Mouse (Mus musculus) heart, embryonic 11.5 days (tissue): Measurements from ENCODE around the gene Fam186a. TPM values are rescaled to one million over a fixed set of nuclear protein-coding genes. Genes with fewer than 3 reads are reported as not detected.
"Not testable (repeated sequence)": the region's sequence is repeated elsewhere in the genome, so short reads cannot be mapped to it uniquely, and the experiment has no call there.

Experiments used
- ATAC-seq: fragments of 200-750 bp; cut with Nextera tagmentation; replicated peaks from 2 replicates; pipeline ENCODE4 v1.8.0; 2017; ENCODE audit warnings: moderate library complexity; ENCODE audit not compliant: insufficient number of reproducible peaks, low FRiP score, low TSS enrichment
- H3K27ac ChIP-seq: fragments of 300-500 bp; sonication (generic); 2 replicates; pipeline ENCODE4 v1.5.1; 2014; ENCODE audit warnings: mild to moderate bottlenecking, low read depth, low read length
- H3K27me3 ChIP-seq: fragments of 300-500 bp; sonication (generic); 2 replicates; pipeline ENCODE4 v1.6.1; 2014; ENCODE audit warnings: mild to moderate bottlenecking, low read length, mixed read lengths; ENCODE audit not compliant: control insufficient read depth, insufficient read depth
- H3K36me3 ChIP-seq: fragments of 300-500 bp; sonication (generic); 2 replicates; pipeline ENCODE4 v1.6.1; 2014; ENCODE audit warnings: mild to moderate bottlenecking, low read length, moderate library complexity, mixed read lengths; ENCODE audit not compliant: control insufficient read depth, insufficient read depth
- H3K4me1 ChIP-seq: fragments of 300-500 bp; sonication (generic); 2 replicates; pipeline ENCODE4 v1.6.1; 2014; ENCODE audit warnings: low read length; ENCODE audit not compliant: control insufficient read depth, insufficient read depth
- H3K4me2 ChIP-seq: fragments of 300-500 bp; sonication (generic); 2 replicates; pipeline ENCODE4 v1.6.1; 2014; ENCODE audit warnings: mild to moderate bottlenecking, moderate library complexity
- H3K4me3 ChIP-seq: fragments of 300-500 bp; sonication (generic); 2 replicates; pipeline ENCODE4 v1.5.1; 2014; ENCODE audit warnings: low read depth, low read length
- H3K9ac ChIP-seq: fragments of 300-500 bp; sonication (generic); 2 replicates; pipeline ENCODE4 v1.6.1; 2014; ENCODE audit warnings: mild to moderate bottlenecking, low read depth, low read length, moderate library complexity
- H3K9me3 ChIP-seq: fragments of 300-500 bp; sonication (generic); replicated peaks from 2 replicates; pipeline ENCODE4 v1.6.1; 2016; ENCODE audit warnings: low read length; ENCODE audit not compliant: control insufficient read depth
- WGBS: fragments of 180-500 bp; shearing (Covaris S2); extraction: QIAGEN DNeasy Blood & Tissue Kit; methylation state at CpG from one replicate; pipeline ENCODE4 v1.1.7; 2014; ENCODE audit not compliant: insufficient replicate concordance; 5-methylcytosine and 5-hydroxymethylcytosine counted together
- polyA plus RNA-seq: library from polyadenylated mRNA; unstranded; fragments of >200 nt; fragmentation: Nextera tagmentation; extraction: Ambion mirVana; gene quantifications from 2 replicates; pipeline ENCODE4 v1.2.1, GENCODE M21; 2014

Fam186a gene
- 0.01 and 0.04 TPM in 2 replicates for polyA plus RNA-seq

DNA sequence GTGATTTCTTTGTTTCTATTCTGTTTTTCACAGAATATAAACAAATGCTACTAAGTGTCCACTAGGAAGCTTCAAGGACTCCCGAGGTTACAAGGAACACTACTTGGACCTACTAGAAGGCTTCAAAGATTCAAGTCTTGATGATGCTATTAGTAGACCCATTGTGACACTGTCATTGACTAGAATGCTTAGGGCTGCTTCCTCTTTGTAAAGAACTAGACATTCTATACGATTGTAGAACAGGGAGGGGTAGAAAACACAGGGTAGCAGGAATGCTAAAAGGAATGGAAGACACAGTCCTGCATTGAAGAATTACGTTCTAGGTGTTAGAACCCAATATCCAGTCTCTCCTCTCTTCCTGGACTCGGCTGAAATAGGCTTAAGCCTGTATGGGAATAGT lies at the start of gene Fam186a:
Gene Fam186a, minus strand, starts transcription at position 101 of the 400 bp plus-strand sequence.
- no peaks in the 10 kb centered on the region for H3K9me3 ChIP-seq
- no peak within 1 kb of the TSS for H3K27ac ChIP-seq
- no peak within 1 kb of the TSS for H3K4me2 ChIP-seq
- no peaks in the 10 kb centered on the region for H3K27me3 ChIP-seq
- no peaks in the 10 kb centered on the region for H3K36me3 ChIP-seq
- no peak within 1 kb of the TSS for H3K9ac ChIP-seq
- H3K4me3 ChIP-seq = no peak within 1 kb of the TSS
- ATAC-seq = no peak
- no peaks in the 10 kb centered on the region for H3K4me1 ChIP-seq
- 78% methylated on average over 4 of the region's 4 CpGs for WGBS

DNA sequence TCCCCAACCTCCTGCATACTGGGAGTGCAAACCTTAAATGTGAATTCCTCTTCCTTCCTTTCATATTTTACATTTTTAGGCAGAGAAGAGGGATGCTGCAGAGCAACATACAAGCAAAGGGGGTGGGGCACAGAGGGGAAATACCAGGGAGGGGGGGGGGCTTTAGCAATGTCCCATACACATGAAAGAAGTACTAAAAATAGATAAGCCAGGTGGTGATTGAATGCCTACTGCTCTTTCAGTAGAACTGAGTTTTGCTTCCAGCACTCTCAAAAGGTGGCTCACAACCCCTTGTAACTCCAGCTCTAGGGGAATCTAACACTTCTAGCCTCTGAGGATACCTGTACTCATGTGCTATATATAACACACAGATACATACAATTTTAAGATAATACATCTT lies 39.3 kb upstream of the Fam186a start:
- no peak overlapping the region for H3K4me3 ChIP-seq
- no peak for ATAC-seq
- no peaks in the 10 kb centered on the region for H3K4me1 ChIP-seq
- H3K27ac ChIP-seq = no peak overlapping the region
- H3K36me3 ChIP-seq = peaks cover 31% of the 10 kb centered on the region
- H3K4me2 ChIP-seq = no peak overlapping the region
- H3K9ac ChIP-seq = no peak overlapping the region
- H3K9me3 ChIP-seq = no peaks in the 10 kb centered on the region
- H3K27me3 ChIP-seq = no peaks in the 10 kb centered on the region

DNA sequence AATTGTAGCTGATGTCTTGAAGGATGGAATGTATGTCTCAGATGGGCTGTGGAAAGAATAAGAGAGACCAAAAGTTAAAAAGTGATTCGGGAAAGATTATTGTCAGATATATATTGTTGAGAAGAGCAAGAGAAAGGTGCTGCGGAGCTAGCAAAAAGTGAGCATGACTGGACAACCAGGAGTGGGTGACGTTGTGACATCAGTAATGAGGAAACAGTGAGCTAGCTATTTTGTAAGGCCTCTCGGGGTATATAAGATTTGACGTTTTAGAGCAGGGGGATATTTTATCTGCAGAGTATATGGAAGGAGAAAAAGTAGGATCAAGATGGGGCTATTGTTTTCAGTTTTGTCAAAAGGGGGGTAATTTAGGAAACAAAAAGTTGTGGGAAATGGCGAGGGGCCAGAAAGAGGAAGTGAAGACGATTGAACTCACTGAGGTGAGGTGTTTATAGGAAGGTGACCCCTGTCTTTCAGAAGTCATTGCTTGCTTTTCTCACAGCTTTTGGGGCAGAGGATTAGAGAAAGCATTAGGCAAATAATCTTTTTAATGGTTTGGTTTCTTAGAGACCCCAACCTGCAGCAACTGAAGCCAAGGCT lies 37.9 kb upstream of the Fam186a start:
- Histone ChIP-seq H3K36me3 (peaks cover 31% of the 10 kb centered on the region), H3K4me3 (no peak overlapping the region), H3K27me3 (no peaks in the 10 kb centered on the region), H3K27ac (no peak overlapping the region), H3K4me2 (no peak overlapping the region), H3K4me1 (no peaks in the 10 kb centered on the region), H3K9me3 (no peaks in the 10 kb centered on the region), H3K9ac (no peak overlapping the region)
- no peak for ATAC-seq
- 87% methylated on average over 7 of the region's 7 CpGs for WGBS

DNA sequence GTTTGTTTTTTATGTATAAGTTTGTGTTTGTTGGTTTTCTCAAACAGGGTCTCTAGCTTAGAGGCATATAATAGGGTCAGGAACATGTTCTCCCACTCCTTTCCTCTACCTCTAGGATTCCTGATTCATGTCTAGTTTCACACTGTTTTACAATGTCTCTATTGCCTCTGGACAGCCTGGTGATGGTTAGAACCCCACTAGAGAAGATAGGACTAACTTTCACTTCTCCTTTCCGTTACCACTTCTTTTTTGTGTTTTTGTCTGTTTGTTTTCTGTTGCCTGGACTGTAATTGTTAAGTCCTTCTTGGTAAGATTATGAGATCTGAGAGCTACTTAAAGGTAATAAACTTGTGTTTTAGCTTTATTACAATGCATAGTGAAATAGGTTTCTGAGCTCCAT lies 32.5 kb upstream of the Fam186a start:
- 98% methylated on average over 1 of the region's 1 CpGs for WGBS
- ATAC-seq = no peak

DNA sequence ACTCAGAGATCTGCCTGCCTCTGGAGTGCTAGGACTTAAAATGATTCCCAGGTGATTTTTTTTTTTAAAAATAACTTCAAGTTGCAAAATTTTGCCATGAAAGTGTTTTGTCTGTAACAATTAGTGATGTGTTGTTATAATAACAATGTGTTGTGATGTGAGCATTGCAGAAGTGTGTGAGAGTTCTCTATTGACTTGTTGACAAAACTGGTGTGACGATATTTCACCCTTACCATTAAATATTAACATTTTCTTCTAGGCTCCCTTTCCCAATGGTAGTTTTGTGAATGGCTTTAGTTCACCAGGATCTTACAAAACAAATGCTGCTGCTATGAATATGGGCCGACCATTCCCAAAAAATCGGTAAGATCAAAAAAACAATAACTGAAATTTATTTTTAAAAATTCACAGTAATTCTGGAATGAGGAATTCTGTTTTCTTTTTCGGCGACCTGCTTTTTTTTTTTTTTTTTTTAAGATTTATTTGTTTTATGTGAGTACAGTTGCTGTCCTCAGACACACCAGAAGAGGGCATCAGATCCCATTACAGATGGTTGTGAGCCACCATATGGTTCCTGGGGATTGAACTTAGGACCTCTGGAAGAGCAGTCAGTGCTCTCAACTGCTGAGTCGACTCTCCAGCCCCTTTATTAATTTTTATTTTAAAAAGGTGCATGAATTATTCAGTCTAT lies 30.4 kb upstream of the Fam186a start:
- no peak overlapping the region for H3K4me3 ChIP-seq
- no peak overlapping the region for H3K9ac ChIP-seq
- H3K9me3 ChIP-seq = no peaks in the 10 kb centered on the region
- H3K27me3 ChIP-seq = no peaks in the 10 kb centered on the region
- no peak for ATAC-seq
- H3K4me1 ChIP-seq = no peaks in the 10 kb centered on the region
- 92% methylated on average over 6 of the region's 6 CpGs for WGBS
- H3K27ac ChIP-seq = no peak overlapping the region
- H3K4me2 ChIP-seq = no peak overlapping the region
- H3K36me3 ChIP-seq = peaks cover 14% of the 10 kb centered on the region

More for the DNA sequence above, 32.5 kb upstream of the Fam186a start:
- Histone ChIP-seq H3K27me3 (no peaks in the 10 kb centered on the region), H3K4me3 (no peak overlapping the region), H3K4me1 (no peaks in the 10 kb centered on the region), H3K9ac (no peak overlapping the region), H3K27ac (no peak overlapping the region), H3K4me2 (no peak overlapping the region), H3K36me3 (peaks cover 23% of the 10 kb centered on the region), H3K9me3 (no peaks in the 10 kb centered on the region)

DNA sequence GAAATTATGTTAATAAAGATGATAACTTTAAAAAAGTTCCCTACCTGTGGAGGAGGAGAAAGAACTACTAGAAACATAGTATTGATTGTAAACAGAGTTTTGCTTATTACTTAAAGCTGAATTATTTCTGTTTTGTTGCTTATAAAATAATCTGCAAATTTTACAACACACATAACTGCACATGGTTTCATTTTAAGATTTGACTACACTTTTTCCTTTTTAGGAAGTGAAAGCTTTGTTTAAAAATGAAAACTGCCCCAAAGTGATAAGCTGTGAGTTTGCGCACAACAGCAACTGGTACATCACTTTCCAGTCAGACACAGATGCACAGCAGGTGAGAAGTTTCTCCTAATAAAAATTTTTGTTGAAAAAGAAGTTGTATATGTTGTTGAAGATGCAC lies 26.2 kb upstream of the Fam186a start:
- H3K4me3 ChIP-seq = no peak overlapping the region
- WGBS = 98% methylated on average over 1 of the region's 1 CpGs
- H3K9me3 ChIP-seq = no peaks in the 10 kb centered on the region
- H3K27ac ChIP-seq = no peak overlapping the region
- no peak overlapping the region for H3K9ac ChIP-seq
- H3K36me3 ChIP-seq = peaks cover 21% of the 10 kb centered on the region
- no peak overlapping the region for H3K4me2 ChIP-seq
- H3K27me3 ChIP-seq = no peaks in the 10 kb centered on the region
- no peaks in the 10 kb centered on the region for H3K4me1 ChIP-seq
- no peak for ATAC-seq

DNA sequence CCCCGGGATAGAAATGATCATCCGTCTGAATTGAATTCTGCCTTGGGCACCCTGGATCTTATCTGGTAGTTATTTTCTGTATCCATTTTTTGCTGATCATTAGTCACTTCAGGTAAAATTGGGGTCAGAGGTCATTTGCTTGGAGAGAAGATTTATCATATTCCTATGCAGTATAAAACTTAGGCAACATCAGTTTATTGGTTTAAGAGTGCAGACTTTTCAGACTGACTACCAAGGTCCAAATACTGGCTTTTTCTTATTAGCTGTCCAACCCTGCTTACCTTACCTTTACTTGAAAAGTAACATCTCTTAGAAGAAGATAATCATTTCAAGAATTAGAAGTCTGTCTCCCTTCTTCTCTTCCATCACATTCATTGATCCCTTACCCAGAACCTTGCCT lies 12.9 kb upstream of the Fam186a start:
- H3K9me3 ChIP-seq = no peaks in the 10 kb centered on the region
- H3K27me3 ChIP-seq = no peaks in the 10 kb centered on the region
- H3K9ac ChIP-seq = no peak overlapping the region
- no peak overlapping the region for H3K4me3 ChIP-seq
- no peak overlapping the region for H3K27ac ChIP-seq
- no peak overlapping the region for H3K4me2 ChIP-seq
- WGBS = 94% methylated on average over 2 of the region's 2 CpGs
- H3K4me1 ChIP-seq = 0 out of 2 replicates have a peak, but pooled peaks cover 3% of the 10 kb centered on the region
- no peak for ATAC-seq
- no peaks in the 10 kb centered on the region for H3K36me3 ChIP-seq

DNA sequence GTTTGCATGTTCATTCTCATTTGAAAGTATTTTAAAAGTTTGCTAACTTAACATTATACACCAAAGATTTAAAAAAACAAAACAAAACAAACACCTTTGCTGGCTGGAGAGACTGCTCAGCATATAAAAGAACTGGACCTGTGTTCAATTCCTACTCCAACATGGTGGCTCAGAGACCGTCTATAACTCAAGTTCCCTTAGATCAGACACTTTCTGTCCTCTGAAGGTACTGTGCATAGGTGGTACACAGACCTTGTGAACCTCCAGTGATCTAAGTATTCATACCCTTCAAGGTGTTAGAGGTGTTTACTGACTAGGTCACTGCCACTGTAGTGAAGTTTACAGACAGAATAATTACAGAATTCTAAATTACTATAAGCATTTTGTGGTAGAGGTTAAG lies 12.4 kb upstream of the Fam186a start:
- H3K27ac ChIP-seq = no peak overlapping the region
- WGBS = 81% methylated on average over 1 of the region's 1 CpGs
- no peak overlapping the region for H3K4me2 ChIP-seq
- H3K9me3 ChIP-seq = no peaks in the 10 kb centered on the region
- no peak overlapping the region for H3K9ac ChIP-seq
- H3K36me3 ChIP-seq = no peaks in the 10 kb centered on the region
- no peak for ATAC-seq
- H3K4me1 ChIP-seq = peaks cover 6% of the 10 kb centered on the region; the same call in 1 of the 2 replicates
- H3K27me3 ChIP-seq = no peaks in the 10 kb centered on the region
- H3K4me3 ChIP-seq = no peak overlapping the region

DNA sequence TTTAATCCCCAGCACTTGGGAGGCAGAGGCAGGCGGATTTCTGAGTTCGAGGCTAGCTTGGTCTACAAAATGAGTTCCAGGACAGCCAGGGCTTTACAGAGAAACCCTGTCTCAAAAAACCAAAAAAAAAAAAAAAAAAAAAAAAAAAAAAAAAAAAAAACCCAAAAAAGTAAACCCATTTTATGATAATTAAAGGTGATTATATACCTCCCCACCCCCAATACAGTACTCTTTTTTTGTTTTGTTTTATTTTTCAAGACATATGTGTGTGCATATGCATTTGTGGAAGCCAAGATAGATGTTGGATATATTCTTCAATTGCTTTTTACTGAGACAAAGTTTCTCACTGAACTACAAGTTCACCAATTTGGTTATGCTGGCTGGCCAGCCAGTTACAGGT lies 9.3 kb upstream of the Fam186a start:
- not testable (repeated sequence) for H3K4me2 ChIP-seq, H3K4me3 ChIP-seq, ATAC-seq, H3K27me3 ChIP-seq, H3K9ac ChIP-seq, H3K4me1 ChIP-seq, H3K9me3 ChIP-seq, H3K27ac ChIP-seq, H3K36me3 ChIP-seq
- 81% methylated on average over 2 of the region's 2 CpGs for WGBS
